Mouse (Mus musculus) adrenal gland, postnatal 0 days (tissue): ENCODE measurements around the gene Gnl1. TPM values are rescaled to one million over a fixed set of nuclear protein-coding genes. Genes with fewer than 3 reads are reported as not detected.

Experiments
- microRNA-seq: library from miRNA; unstranded; fragments of <30 nt; microRNA quantifications from one replicate; pipeline ENCODE4, GENCODE M21; 2016; ENCODE audit warnings: borderline replicate concordance; ENCODE audit not compliant: insufficient number of aligned reads
- polyA plus RNA-seq: library from polyadenylated mRNA; unstranded; fragments of >200 nt; fragmentation: Nextera tagmentation; extraction: Ambion mirVana; gene quantifications from 2 replicates; pipeline ENCODE4 v1.2.1, GENCODE M21; 2015

Gnl1 gene
- polyA plus RNA-seq: 32.3 and 38.9 TPM in 2 replicates

DNA sequence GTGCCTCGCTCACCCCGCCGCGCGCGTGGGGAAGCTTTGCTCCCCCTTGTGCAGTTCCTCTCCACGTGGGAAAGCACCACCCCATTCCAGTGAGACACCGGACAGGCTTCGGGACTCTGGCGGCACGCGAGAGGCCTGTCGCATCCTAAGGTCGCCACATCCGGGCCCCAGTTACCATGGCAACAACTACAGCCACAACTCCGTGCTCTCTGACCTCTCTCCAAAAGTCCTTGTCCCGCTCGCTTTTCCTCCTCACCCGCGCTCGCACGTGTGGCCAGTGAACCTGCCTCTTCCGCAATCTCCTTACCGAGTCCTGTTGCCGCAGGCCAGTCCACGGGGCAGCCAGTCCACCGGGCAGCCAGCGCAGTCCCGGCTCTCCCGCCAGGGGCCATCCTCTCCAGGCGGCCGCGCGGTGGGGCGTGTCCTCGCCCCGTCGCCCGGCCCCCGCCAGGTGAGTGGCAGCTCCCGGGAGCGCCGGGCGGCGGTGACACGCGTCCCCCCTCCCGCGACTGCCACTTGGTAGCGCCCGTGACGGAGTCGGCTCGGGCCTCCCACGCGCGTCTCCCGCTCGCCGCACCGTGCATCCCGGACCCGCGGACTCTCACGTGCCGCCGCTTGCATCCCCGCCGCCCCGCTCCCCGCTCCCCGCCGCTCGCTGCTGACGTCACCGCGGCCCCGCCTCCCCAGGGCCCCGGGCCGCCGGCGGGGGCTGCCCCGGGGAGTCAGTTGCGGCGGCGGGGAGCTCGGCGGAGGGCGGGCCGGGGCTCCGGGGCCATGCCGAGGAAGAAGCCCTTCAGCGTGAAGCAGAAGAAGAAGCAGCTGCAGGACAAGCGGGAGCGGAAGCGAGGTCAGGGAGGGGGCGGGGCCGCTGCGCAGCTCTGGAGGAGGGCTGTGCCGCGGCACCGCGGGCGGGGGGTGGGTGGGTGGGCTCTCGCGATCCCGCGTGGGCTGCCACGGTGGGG is at the start of gene Gnl1, which contains the start of gene Prr3:
TSS of gene Gnl1 (plus strand) at position 451 of the 962 bp plus-strand sequence.
TSS of gene Prr3 (minus strand) at position 836 of the 962 bp plus-strand sequence.

DNA sequence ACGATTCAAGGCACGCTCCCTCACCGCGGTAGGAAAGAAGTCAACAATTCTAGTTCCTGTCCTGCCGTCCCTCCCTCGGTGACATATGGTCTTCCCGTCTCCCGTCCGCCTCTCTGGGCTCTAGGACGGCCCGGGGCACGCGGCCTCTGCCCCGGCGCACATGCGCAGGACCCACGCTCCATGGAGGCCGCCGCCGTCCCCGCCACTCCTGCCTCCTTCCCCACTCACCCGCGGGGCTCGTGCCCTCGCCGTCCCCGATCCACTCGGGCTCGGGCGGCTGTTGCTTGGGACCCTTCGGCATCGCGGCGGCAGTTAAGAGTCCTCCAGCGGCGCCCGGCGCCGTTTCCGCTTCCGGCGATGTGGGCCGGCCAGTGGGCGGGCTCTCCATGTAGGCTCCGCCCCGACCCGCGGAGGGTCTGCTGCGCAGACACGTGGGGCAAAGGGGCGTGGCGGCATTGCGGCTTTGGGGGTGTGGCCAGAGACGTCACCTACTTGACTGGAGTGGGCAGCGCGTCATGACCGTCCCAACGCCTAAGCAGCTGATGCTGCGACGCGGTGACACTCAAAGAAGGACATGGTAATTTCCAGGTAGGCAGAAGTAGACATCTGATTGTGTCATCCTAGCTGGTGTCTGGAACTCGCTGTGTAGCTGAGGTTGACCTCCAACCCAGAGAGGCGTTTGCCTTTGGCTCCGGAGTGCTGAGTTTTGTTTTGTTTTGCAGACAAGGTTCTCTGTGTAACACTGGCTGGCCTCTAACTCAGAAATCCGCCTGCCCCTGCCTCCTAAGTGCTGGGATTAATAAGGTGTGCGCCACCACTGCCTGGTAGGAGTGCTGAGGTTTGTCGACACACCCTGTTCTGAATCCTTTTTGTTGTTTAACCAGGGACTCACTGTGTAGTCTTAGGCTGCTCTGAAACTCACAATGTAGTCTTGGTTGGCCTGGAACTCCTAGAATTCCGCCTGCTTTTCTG is 9.9 kb upstream of the Gnl1 start, which contains the start of gene Abcf1:
TSS of gene Abcf1 (minus strand) at position 344 of the 972 bp plus-strand sequence.

DNA sequence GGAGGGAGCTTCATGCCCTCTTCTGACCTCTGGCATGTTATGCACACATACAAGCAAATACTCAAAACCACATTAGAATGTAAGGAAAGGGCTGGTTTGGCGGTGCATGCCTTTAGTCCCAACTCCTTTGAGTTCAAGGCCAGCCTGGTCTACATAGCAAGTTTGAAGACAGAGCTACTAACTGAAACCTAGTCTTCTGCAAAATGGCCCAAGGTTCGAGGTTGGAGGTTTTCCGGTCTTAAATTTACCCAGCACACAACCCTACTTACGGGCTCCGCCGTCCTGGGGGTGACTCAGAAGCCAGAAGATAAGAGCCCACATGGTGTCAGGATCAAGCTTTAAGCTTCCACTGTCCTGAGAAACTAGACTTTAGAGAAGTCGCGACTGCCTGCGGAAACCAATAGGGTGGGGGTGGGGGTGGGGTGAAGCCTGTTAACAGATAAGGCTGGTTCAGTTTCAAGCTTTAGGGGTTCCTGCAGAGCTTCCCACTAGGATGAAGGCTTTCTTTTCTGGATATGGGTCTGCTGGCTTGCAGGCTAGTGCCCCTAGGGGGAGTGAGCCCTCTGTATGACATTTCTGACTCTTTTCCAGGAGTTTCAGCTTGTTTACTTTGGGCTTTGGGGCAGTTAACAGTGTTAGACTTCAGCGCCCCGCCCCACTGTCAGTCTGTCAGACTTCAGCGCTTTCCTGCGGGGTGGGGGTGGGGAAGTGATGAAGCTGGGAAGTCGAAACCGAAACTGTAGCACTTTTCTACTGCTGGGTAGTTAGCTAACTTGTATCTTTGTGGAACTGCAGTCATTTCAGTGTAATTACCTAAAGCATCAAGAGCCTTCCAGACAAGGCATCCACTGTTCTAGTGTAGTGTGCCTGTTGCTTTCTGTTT is 40.8 kb downstream of the Gnl1 start, which contains the start of gene H2-T24:
TSS of gene H2-T24 (minus strand) at position 370 of the 883 bp plus-strand sequence.

DNA sequence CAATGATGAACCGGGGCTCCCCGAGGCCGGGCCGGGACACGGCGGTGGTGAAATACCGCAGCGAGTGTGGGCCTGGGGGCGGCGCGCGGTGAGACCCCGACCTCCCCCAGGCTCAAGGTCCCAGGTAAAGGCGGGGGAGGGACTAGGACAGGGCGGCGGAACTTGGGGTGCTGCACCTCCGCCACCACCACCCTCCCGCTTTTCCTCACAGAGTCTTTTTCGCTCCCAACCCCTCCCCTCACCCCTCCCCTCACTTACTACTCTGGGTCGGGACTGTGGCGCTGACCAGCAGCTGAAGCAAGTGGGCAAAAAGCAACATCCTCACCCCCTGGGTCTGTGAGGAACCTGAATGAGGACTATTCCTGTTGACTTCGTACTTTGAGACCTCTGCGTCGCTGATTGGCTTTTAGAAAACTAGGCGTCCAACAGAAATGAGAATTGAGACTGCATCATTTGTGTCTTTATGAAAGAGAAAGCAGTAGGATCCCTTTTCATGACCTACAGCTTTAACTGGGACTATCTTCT is 52.8 kb downstream of the Gnl1 start, which contains the start of gene H2-T23:
TSS of gene H2-T23 (minus strand) at position 505 of the 525 bp plus-strand sequence.

Small RNA genes lying within 50 kb of the gene (microRNA-seq; reads per million reads assigned to microRNA genes)
- 71.1 reads per million, percentile 38 among the genes with 10 or more reads in this experiment for gene Mir877

Other genes starting within 250 kb of the Gnl1 start
- gene Ier3, start 158.2 kb upstream of the Gnl1 start, polyA plus RNA-seq: 22.9 and 31.0 TPM in 2 replicates
- 82.1 and 88.2 TPM in 2 replicates for gene Flot1, start 156.6 kb upstream of the Gnl1 start, polyA plus RNA-seq
- 314 and 519 TPM in 2 replicates for gene Tubb5, start 141.5 kb upstream of the Gnl1 start, polyA plus RNA-seq
- gene Mdc1, start 138.3 kb upstream of the Gnl1 start, polyA plus RNA-seq: 3.0 and 4.6 TPM in 2 replicates
- 19.3 and 27.9 TPM in 2 replicates for gene Nrm, start 118.5 kb upstream of the Gnl1 start, polyA plus RNA-seq
- 22.2 and 26.9 TPM in 2 replicates for gene Ppp1r18, start 114.3 kb upstream of the Gnl1 start, polyA plus RNA-seq
- 16.3 and 22.6 TPM in 2 replicates for gene Dhx16, start 100.0 kb upstream of the Gnl1 start, polyA plus RNA-seq
- gene 2310061I04Rik, start 82.4 kb upstream of the Gnl1 start, polyA plus RNA-seq: 13.8 and 19.1 TPM in 2 replicates
- gene Atat1, start 69.8 kb upstream of the Gnl1 start, polyA plus RNA-seq: 33.6 and 43.3 TPM in 2 replicates
- gene Mrps18b, start 63.5 kb upstream of the Gnl1 start, polyA plus RNA-seq: 48.8 and 78.3 TPM in 2 replicates
- gene Ppp1r10, start 63.4 kb upstream of the Gnl1 start, polyA plus RNA-seq: 14.8 and 22.8 TPM in 2 replicates
- gene Abcf1, start 10.1 kb upstream of the Gnl1 start, polyA plus RNA-seq: 50.8 and 70.0 TPM in 2 replicates
- gene Prr3, start 385 bp downstream of the Gnl1 start, polyA plus RNA-seq: 19.0 and 23.8 TPM in 2 replicates
- gene H2-T24, start 40.7 kb downstream of the Gnl1 start, polyA plus RNA-seq: 2.0 and 2.2 TPM in 2 replicates
- gene H2-T23, start 53.0 kb downstream of the Gnl1 start, polyA plus RNA-seq: 47.7 and 51.8 TPM in 2 replicates
- 27.9 and 31.3 TPM in 2 replicates for gene H2-T22, start 62.9 kb downstream of the Gnl1 start, polyA plus RNA-seq
- gene Gm6034, start 63.1 kb downstream of the Gnl1 start, polyA plus RNA-seq: not detected in 2 replicates
- gene Gm11127, start 78.5 kb downstream of the Gnl1 start, polyA plus RNA-seq: 0.47 TPM in 1 of 2 replicates, not detected in the other
- not detected in 2 replicates for gene Gm19684, start 141.8 kb downstream of the Gnl1 start, polyA plus RNA-seq
- gene Gm7030, start 149.6 kb downstream of the Gnl1 start, polyA plus RNA-seq: not detected in 2 replicates
- gene Gm8909, start 188.7 kb downstream of the Gnl1 start, polyA plus RNA-seq: 0.16 TPM in 1 of 2 replicates, not detected in the other
- 0.08 TPM in 1 of 2 replicates, not detected in the other for gene H2-T3, start 210.4 kb downstream of the Gnl1 start, polyA plus RNA-seq